In genomic region chr11:106160841-106161721, GRCm38 (mm10) we compare ENCODE assay signal across 9 mouse cellular contexts. TPM values are rescaled to one million over a fixed set of nuclear protein-coding genes. Genes with fewer than 3 reads are reported as not detected.
DNase-seq lines count a peak whose midpoint lies in the region; ATAC-seq and TF ChIP-seq lines count a peak whose summit lies in the region.
"Had no signal": no experiment of that assay in that cellular context is flagged by ENCODE, and none has a peak within 500 bp of the region (broad histone marks: within the 10 kb centered on the region; RNA-seq: fewer than 3 reads in every experiment).

TSS of gene Gm10840 (plus strand) at chr11:106160850.
TSS of gene Limd2 (minus strand) at chr11:106160860.

- H3K4me2 ChIP-seq in neural tube, embryonic 14.5 days (ENCODE audit: low read depth, low read length): peak within 1 kb of the TSS; percentile 94

- no peak for DNase-seq in heart, embryonic 10.5 days (ENCODE audit: low spot score)
- no peak for DNase-seq in heart, postnatal 25 days (ENCODE audit: low spot score)
- DNase-seq in embryo, embryonic 11 days: peak; percentile 72
- DNase-seq in heart, postnatal 14 days: peak; percentile 25 to 30
- peak; percentile 74 for DNase-seq in layer of hippocampus, adult 9-10 months (ENCODE audit: low spot score)
- no peak for DNase-seq in lung, adult 2 months
- peak; percentile 79 to 82 for DNase-seq in thymus, postnatal 36 days

- peaks cover 45% of the 10 kb centered on the region for H3K4me1 ChIP-seq in heart, embryonic 10.5 days
- peaks cover 34% of the 10 kb centered on the region for H3K4me1 ChIP-seq in lung, adult 2 months (ENCODE audit: control insufficient read depth, insufficient read depth, low read length)
- H3K4me1 ChIP-seq in neural tube, embryonic 14.5 days (ENCODE audit: control insufficient read depth, insufficient read depth, low read length): peaks cover 24% of the 10 kb centered on the region

- H3K4me3 ChIP-seq in heart, embryonic 10.5 days: peak within 1 kb of the TSS; percentile 90
- H3K4me3 ChIP-seq in lung, adult 2 months (replicated peaks; ENCODE audit: extremely low read depth, low read depth, low read length): peak within 1 kb of the TSS; percentile 96
- H3K4me3 ChIP-seq in neural tube, embryonic 14.5 days (ENCODE audit: low read depth, low read length): peak within 1 kb of the TSS; percentile 79

- peaks cover 57% of the 10 kb centered on the region for H3K36me3 ChIP-seq in heart, embryonic 10.5 days
- peaks cover 22% of the 10 kb centered on the region for H3K36me3 ChIP-seq in neural tube, embryonic 14.5 days (ENCODE audit: control insufficient read depth, insufficient read depth, low read length)

- peak within 1 kb of the TSS; percentile 97 for H3K9ac ChIP-seq in neural tube, embryonic 14.5 days (replicated peaks; ENCODE audit: low read depth, low read length)

- intact Hi-C loops in heart, postnatal 25 days (cut with DNase I): no loop called here
- intact Hi-C loops in heart, postnatal 14 days (cut with DNase I): no loop called here

- 33% methylated on average over 22 of the region's 22 CpGs for WGBS in heart, embryonic 10.5 days
- 48% methylated on average over 22 of the region's 22 CpGs for WGBS in lung, adult 2 months
- WGBS in neural tube, embryonic 14.5 days: 23% methylated on average over 22 of the region's 22 CpGs

- peak within 1 kb of the TSS; percentile 97 for H3K27ac ChIP-seq in heart, embryonic 10.5 days
- H3K27ac ChIP-seq in neural tube, embryonic 14.5 days (ENCODE audit: low read depth, low read length): peak within 1 kb of the TSS; percentile 97

- no peak for TF ChIP-seq CTCF in lung, adult 2 months (IDR thresholded peaks at IDR 0.05; ENCODE audit: insufficient read depth, low read length)

- H3K27me3 ChIP-seq in heart, embryonic 10.5 days (ENCODE audit: insufficient read depth, poor library complexity, severe bottlenecking): no peaks in the 10 kb centered on the region
- H3K27me3 ChIP-seq in neural tube, embryonic 14.5 days (ENCODE audit: control insufficient read depth, insufficient read depth, low read length): no peaks in the 10 kb centered on the region

- peak; percentile 32; the same call in 1 of the 2 replicates for ATAC-seq in neural tube, embryonic 14.5 days (ENCODE audit: low read depth)

- peak; percentile 24; the same call in 1 of the 2 replicates for TF ChIP-seq POLR2A in lung, adult 2 months (IDR thresholded peaks at IDR 0.05; ENCODE audit: borderline replicate concordance, extremely low read depth, low read depth, low read length)

- H3K9me3 ChIP-seq in heart, embryonic 10.5 days: no peaks in the 10 kb centered on the region
- H3K9me3 ChIP-seq in neural tube, embryonic 14.5 days (ENCODE audit: control insufficient read depth, low read length): no peaks in the 10 kb centered on the region

RNA-seq across cellular contexts. Expression of gene Gm10840, which starts in this region (rescaled TPM):
- polyA plus RNA-seq in heart, embryonic 10.5 days (2016; fragmentation: Nextera tagmentation; extraction: Ambion mirVana): not detected in 2 replicates
- total RNA-seq in heart, postnatal 25 days (2021): not detected
- total RNA-seq in heart, postnatal 14 days (2021): not detected
- not detected in 2 replicates for polyA plus RNA-seq in lung, adult 2 months (2012; rRNA removed)
- 0.88 TPM in 1 of 2 replicates, not detected in the other for polyA plus RNA-seq in neural tube, embryonic 14.5 days (2014; fragmentation: Nextera tagmentation; extraction: Ambion mirVana)
- total RNA-seq: adrenal gland, postnatal 36 days had no signal

RNA-seq across cellular contexts. Expression of gene Limd2, which starts in this region (rescaled TPM):
- 172 and 261 TPM in 2 replicates for polyA plus RNA-seq in heart, embryonic 10.5 days (2016; fragmentation: Nextera tagmentation; extraction: Ambion mirVana)
- 1 to 10 TPM; 4.3 to 5.9 TPM for total RNA-seq in heart, postnatal 25 days (2021)
- 10 to 100 TPM in 1 of 2 experiments, 1 to 10 TPM in 1; 9.7 to 19.3 TPM for total RNA-seq in heart, postnatal 14 days (2021)
- 72.7 and 114 TPM in 2 replicates for polyA plus RNA-seq in lung, adult 2 months (2012; rRNA removed)
- polyA plus RNA-seq in neural tube, embryonic 14.5 days (2014; fragmentation: Nextera tagmentation; extraction: Ambion mirVana): 120 and 140 TPM in 2 replicates

Comparison
In these comparisons a context has a peak if more than half of its experiments do, and no peak if none do; other contexts are left out.
1. DNase-seq: peak in embryo, embryonic 11 days (single experiment), heart, postnatal 14 days (2 of 2), layer of hippocampus, adult 9-10 months (single experiment) and thymus, postnatal 36 days (2 of 2); none in heart, embryonic 10.5 days (single experiment), heart, postnatal 25 days (single experiment) and lung, adult 2 months (single experiment).
2. Peak in every context shown above with its lines, with median percentiles within 50 percentile points of each other: H3K4me3 ChIP-seq.